Mouse (Mus musculus) C2C12 (cell line): ENCODE results near the gene Cdc42bpa. TPM values are rescaled to one million over a fixed set of nuclear protein-coding genes. Genes with fewer than 3 reads are reported as not detected.

Experiments
- H3K27me3 ChIP-seq: one replicate; pipeline ENCODE4 v1.6.1; 2011; ENCODE audit not compliant: control insufficient read depth, insufficient read depth, insufficient read length
- H3K36me3 ChIP-seq: one replicate; pipeline ENCODE4 v1.6.1; 2011; ENCODE audit not compliant: control insufficient read depth, insufficient read depth
- H3K4me3 ChIP-seq: one replicate; pipeline ENCODE4 v1.5.1; 2011; ENCODE audit warnings: mild to moderate bottlenecking, control low read depth; ENCODE audit not compliant: poor library complexity, insufficient read depth, severe bottlenecking
- H3K79me2 ChIP-seq: one replicate; pipeline ENCODE4 v1.6.1; 2011; ENCODE audit not compliant: control insufficient read depth, insufficient read depth
- H3K79me3 ChIP-seq: one replicate; pipeline ENCODE4 v1.6.1; 2011; ENCODE audit warnings: low read depth, control low read depth
- H3ac ChIP-seq: one replicate; pipeline ENCODE3; 2011; ENCODE audit warnings: low read depth; ENCODE audit not compliant: control insufficient read depth, insufficient read length
- CEBPB ChIP-seq: IDR thresholded peaks from one replicate; pipeline ENCODE4 v1.6.1; 2011; ENCODE audit warnings: low read depth, mild to moderate bottlenecking, control low read depth, moderate library complexity
- CTCF ChIP-seq: IDR thresholded peaks from one replicate; pipeline ENCODE4 v1.5.1; 2011; ENCODE audit not compliant: control insufficient read depth, insufficient read depth, insufficient read length
- FOSL1 ChIP-seq: IDR thresholded peaks from one replicate; pipeline ENCODE4 v1.8.0; 2011; ENCODE audit warnings: mild to moderate bottlenecking, low read length; ENCODE audit not compliant: poor library complexity, insufficient read depth, severe bottlenecking
- MAX ChIP-seq: IDR thresholded peaks from one replicate; pipeline ENCODE4 v1.6.1; 2011; ENCODE audit warnings: mild to moderate bottlenecking, control low read depth
- MYOD1 ChIP-seq: IDR thresholded peaks from one replicate; pipeline ENCODE4 v1.6.1; 2011; ENCODE audit warnings: low read depth; ENCODE audit not compliant: control insufficient read depth, insufficient read length
- MYOG ChIP-seq: IDR thresholded peaks from one replicate; pipeline ENCODE4 v1.6.1; 2011; ENCODE audit not compliant: control insufficient read depth, insufficient read length; ENCODE audit errors: extremely low read depth
- USF1 ChIP-seq: IDR thresholded peaks from one replicate; pipeline ENCODE4 v1.6.1; 2011; ENCODE audit warnings: low read depth, mild to moderate bottlenecking, control low read depth, moderate library complexity
- long read RNA-seq, 2 experiments: library from polyadenylated mRNA; unstranded; transcript quantifications; one replicate each; pipeline ENCODE4 v2.0.0; 2019 to 2020
- polyA plus RNA-seq: library from polyadenylated mRNA; unstranded; fragments of >200 nt; fragmentation: generic; extraction: Trizol; gene quantifications from one replicate; pipeline ENCODE4 v1.2.1, GENCODE M21; 2012; ENCODE audit warnings: missing spikeins

Gene Cdc42bpa
- polyA plus RNA-seq = 10.7 TPM
- long read RNA-seq, experiment 1, partial matches to known transcripts = 13 of 18 reads
- long read RNA-seq, experiment 1, other reads (novel, unspliced or antisense) = 5 of 18 reads
- long read RNA-seq, experiment 2, partial matches to known transcripts = 8 of 15 reads
- long read RNA-seq, experiment 2, other reads (novel, unspliced or antisense) = 7 of 15 reads

GRCm38 (mm10) chr1:179959721-179960542 is at the start of gene Cdc42bpa:
TSS of gene Cdc42bpa (plus strand) at chr1:179960472.
- no peaks in the 10 kb centered on the region for H3K36me3 ChIP-seq
- H3K4me3 ChIP-seq = peak within 1 kb of the TSS; percentile 82
- peaks cover 39% of the 10 kb centered on the region for H3K79me3 ChIP-seq
- H3K79me2 ChIP-seq = peaks cover 47% of the 10 kb centered on the region
- peak within 1 kb of the TSS; percentile 96 for H3ac ChIP-seq
- TF ChIP-seq MYOG (no peak), FOSL1 (no peak), MYOD1 (no peak), USF1 (no peak), CEBPB (no peak), MAX (no peak), CTCF (no peak)
- no peaks in the 10 kb centered on the region for H3K27me3 ChIP-seq

GRCm38 (mm10) chr1:179913471-179913870 is 46.8 kb upstream of the Cdc42bpa start:
- Histone ChIP-seq H3K27me3 (no peaks in the 10 kb centered on the region), H3ac (no peak overlapping the region), H3K79me2 (no peaks in the 10 kb centered on the region), H3K79me3 (no peaks in the 10 kb centered on the region), H3K36me3 (no peaks in the 10 kb centered on the region), H3K4me3 (no peak overlapping the region)
- TF ChIP-seq CEBPB (no peak), MYOD1 (no peak), CTCF (no peak), MYOG (no peak), USF1 (no peak), FOSL1 (no peak), MAX (no peak)

GRCm38 (mm10) chr1:179917036-179917435 is 43.2 kb upstream of the Cdc42bpa start:
- Histone ChIP-seq H3K4me3 (no peak overlapping the region), H3K79me3 (no peaks in the 10 kb centered on the region), H3K36me3 (no peaks in the 10 kb centered on the region), H3K27me3 (no peaks in the 10 kb centered on the region), H3K79me2 (no peaks in the 10 kb centered on the region), H3ac (no peak overlapping the region)
- TF ChIP-seq MYOD1 (no peak), MAX (no peak), CTCF (no peak), USF1 (no peak), CEBPB (no peak), FOSL1 (no peak), MYOG (no peak)

- Histone ChIP-seq H3K79me2 (no peaks in the 10 kb centered on the region), H3K36me3 (no peaks in the 10 kb centered on the region), H3K27me3 (no peaks in the 10 kb centered on the region), H3K4me3 (no peak overlapping the region), H3K79me3 (no peaks in the 10 kb centered on the region), H3ac (no peak overlapping the region)
- TF ChIP-seq CEBPB (no peak), USF1 (no peak), MYOG (no peak), CTCF (no peak), FOSL1 (no peak), MYOD1 (no peak), MAX (no peak)
Measured at GRCm38 (mm10) chr1:179917481-179917880, 42.8 kb upstream of the Cdc42bpa start.

- Histone ChIP-seq H3K79me2 (no peaks in the 10 kb centered on the region), H3K79me3 (no peaks in the 10 kb centered on the region), H3K36me3 (no peaks in the 10 kb centered on the region), H3K27me3 (no peaks in the 10 kb centered on the region), H3ac (no peak overlapping the region), H3K4me3 (no peak overlapping the region)
- no peak for TF ChIP-seq MYOG
- no peak for TF ChIP-seq CTCF
- no peak for TF ChIP-seq MYOD1
- no peak for TF ChIP-seq CEBPB
- TF ChIP-seq USF1 = no peak
- TF ChIP-seq FOSL1 = no peak
- no peak for TF ChIP-seq MAX
Measured at GRCm38 (mm10) chr1:179919656-179920436, 40.4 kb upstream of the Cdc42bpa start.
